Mouse (Mus musculus) embryonic fibroblast, embryonic 13.5 days (primary cell): ENCODE measurements at regions not wholly inside any gene's neighbourhood (a gene's known extent, or its start where the extent isn't known, plus 50 kb on each side); places are given as distances from the start of the nearest gene placed in this dataset.

ENCODE experiments used
- H3K27ac ChIP-seq: 2 replicates; pipeline ENCODE4 v1.5.1; 2012; ENCODE audit warnings: low read length, control low read depth, inconsistent platforms; ENCODE audit not compliant: insufficient read depth
- H3K4me1 ChIP-seq: 2 replicates; pipeline ENCODE4 v1.6.1; 2011; ENCODE audit warnings: low read length; ENCODE audit not compliant: control insufficient read depth, insufficient read depth
- H3K4me3 ChIP-seq: 2 replicates; pipeline ENCODE4 v1.5.1; 2011; ENCODE audit warnings: mild to moderate bottlenecking, control low read depth, low read length; ENCODE audit not compliant: insufficient read depth
- CTCF ChIP-seq: IDR thresholded peaks from 2 replicates; pipeline ENCODE4 v1.5.1; 2011; ENCODE audit warnings: mild to moderate bottlenecking, control low read depth, low read length, moderate library complexity, borderline replicate concordance; ENCODE audit not compliant: insufficient read depth
- POLR2A ChIP-seq: IDR thresholded peaks from 2 replicates; pipeline ENCODE4 v1.6.1; 2011; ENCODE audit warnings: low read depth, mild to moderate bottlenecking, control low read depth, low read length, moderate library complexity

- no peak overlapping the region for H3K27ac ChIP-seq
- peaks cover 7% of the 10 kb centered on the region; the same call in 1 of the 2 replicates for H3K4me1 ChIP-seq
- H3K4me3 ChIP-seq: no peak overlapping the region
- TF ChIP-seq POLR2A (no peak), CTCF (no peak)
These were observed 108.5 kb upstream of the Kitl start for GRCm38 (mm10) chr10:99906778-99907435.

- H3K27ac ChIP-seq: no peak overlapping the region
- H3K4me3 ChIP-seq: no peak overlapping the region
- no peak for TF ChIP-seq POLR2A
- no peak for TF ChIP-seq CTCF
These were observed 112.9 kb upstream of the Kitl start for GRCm38 (mm10) chr10:99902280-99903231.

GRCm38 (mm10) chr10:99900955-99901835 is 114.2 kb upstream of the Kitl start:
- Histone ChIP-seq H3K4me3 (no peak overlapping the region), H3K27ac (no peak overlapping the region), H3K4me1 (no peaks in the 10 kb centered on the region)
- no peak for TF ChIP-seq POLR2A
- no peak for TF ChIP-seq CTCF

More at GRCm38 (mm10) chr10:99902280-99903231, 112.9 kb upstream of the Kitl start:
- H3K4me1 ChIP-seq: no peaks in the 10 kb centered on the region

- Histone ChIP-seq H3K4me1 (no peaks in the 10 kb centered on the region), H3K27ac (no peak overlapping the region), H3K4me3 (no peak overlapping the region)
- TF ChIP-seq CTCF (no peak), POLR2A (no peak)
These were observed 121.4 kb upstream of the Kitl start for GRCm38 (mm10) chr10:99893999-99894398.

GRCm38 (mm10) chr10:99891899-99892298 is 123.5 kb upstream of the Kitl start:
- Histone ChIP-seq H3K4me1 (no peaks in the 10 kb centered on the region), H3K4me3 (no peak overlapping the region), H3K27ac (no peak overlapping the region)
- TF ChIP-seq POLR2A (no peak), CTCF (no peak)

- no peaks in the 10 kb centered on the region for H3K4me1 ChIP-seq
- no peak for TF ChIP-seq POLR2A
- no peak for TF ChIP-seq CTCF
- H3K4me3 ChIP-seq: no peak overlapping the region
- no peak overlapping the region for H3K27ac ChIP-seq
These were observed 122.4 kb upstream of the Csl start for GRCm38 (mm10) chr10:99881901-99882300.

- Histone ChIP-seq H3K4me3 (no peak overlapping the region), H3K4me1 (no peaks in the 10 kb centered on the region)
- TF ChIP-seq CTCF (no peak), POLR2A (no peak)
These were observed 119.9 kb upstream of the Csl start for GRCm38 (mm10) chr10:99879362-99879761.

DNA sequence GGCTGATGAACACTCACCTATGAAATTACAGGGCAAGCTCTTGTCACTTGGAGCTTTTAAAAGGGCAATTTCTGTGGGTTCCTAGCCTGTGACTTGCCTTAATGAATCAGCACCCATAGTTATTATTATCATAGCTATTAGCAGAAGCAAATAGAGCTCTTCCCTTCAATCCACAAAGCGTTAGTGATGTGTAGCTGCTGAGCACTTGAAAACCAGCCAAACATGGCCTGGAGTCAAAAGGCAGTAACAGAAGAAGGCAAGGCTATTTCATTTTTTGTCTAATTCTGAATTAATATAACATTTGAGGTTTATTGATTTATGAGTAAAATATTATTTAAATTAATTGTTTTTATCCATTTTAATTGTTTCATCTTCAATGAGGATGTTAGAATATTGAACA is 105.3 kb upstream of the Csl start:
- Histone ChIP-seq H3K4me1 (no peaks in the 10 kb centered on the region), H3K4me3 (no peak overlapping the region), H3K27ac (no peak overlapping the region)
- TF ChIP-seq CTCF (no peak), POLR2A (no peak)

More at GRCm38 (mm10) chr10:99879362-99879761, 119.9 kb upstream of the Csl start:
- H3K27ac ChIP-seq: no peak overlapping the region
